Mouse (Mus musculus) heart, postnatal 10 days (tissue): ENCODE measurements around the gene Treml4. TPM values are rescaled to one million over a fixed set of nuclear protein-coding genes. Genes with fewer than 3 reads are reported as not detected.
A peak's percentile ranks its signal among the peaks of the same experiment; 100 is the strongest.

Source experiments
- DNase-seq, 2 experiments: peaks; one replicate each; pipeline ENCODE4 v3.0.0; 2021
- intact Hi-C: fragments of 180-260 bp; cut with DNase I; formaldehyde crosslinking; loops from one replicate; pipeline ENCODE4 v1.15.1; 2025
- total RNA-seq, 2 experiments: library from RNA; stranded (reverse); gene quantifications; 2 replicates each; pipeline ENCODE4 v1.2.3; 2021

Treml4 gene
- under 1 TPM; 0.14 to 0.97 TPM for total RNA-seq

- no peak for DNase-seq
- intact Hi-C loops = no loop called here
These were observed at the start of gene Treml4 for GRCm38 (mm10) chr17:48263741-48264362. TSS of gene Treml4 (plus strand) at chr17:48264295.

- intact Hi-C loops = no loop called here
These were observed 48.7 kb upstream of the Treml4 start for GRCm38 (mm10) chr17:48215429-48215828.

GRCm38 (mm10) chr17:48230680-48231079 lies 33.4 kb upstream of the Treml4 start:
- DNase-seq = no peak
- intact Hi-C loops = no loop called here

More at GRCm38 (mm10) chr17:48215429-48215828, 48.7 kb upstream of the Treml4 start:
- DNase-seq = no peak

GRCm38 (mm10) chr17:48232518-48232917 lies 31.6 kb upstream of the Treml4 start, which contains the start of gene Trem1:
TSS of gene Trem1 (plus strand) at chr17:48232768.
- intact Hi-C loops = no loop called here
- DNase-seq = no peak

- intact Hi-C loops = no loop called here
These were observed 30.3 kb upstream of the Treml4 start for GRCm38 (mm10) chr17:48233789-48234188.

GRCm38 (mm10) chr17:48234550-48234949 lies 29.5 kb upstream of the Treml4 start:
- intact Hi-C loops = no loop called here
- no peak for DNase-seq

More at GRCm38 (mm10) chr17:48233789-48234188, 30.3 kb upstream of the Treml4 start:
- no peak for DNase-seq

- intact Hi-C loops = no loop called here
These were observed 28.2 kb upstream of the Treml4 start for GRCm38 (mm10) chr17:48235773-48236370.

GRCm38 (mm10) chr17:48237621-48238020 lies 26.5 kb upstream of the Treml4 start:
- DNase-seq = no peak
- intact Hi-C loops = no loop called here

More at GRCm38 (mm10) chr17:48235773-48236370, 28.2 kb upstream of the Treml4 start:
- no peak for DNase-seq

- peak; percentile 17 to 23 for DNase-seq
- intact Hi-C loops = no loop called here
These were observed 16.7 kb upstream of the Treml4 start, which contains the start of gene Trem3 for GRCm38 (mm10) chr17:48247221-48247928. TSS of gene Trem3 (plus strand) at chr17:48247777.

GRCm38 (mm10) chr17:48249039-48249438 lies 15.1 kb upstream of the Treml4 start:
- intact Hi-C loops = no loop called here
- no peak for DNase-seq

GRCm38 (mm10) chr17:48249501-48249900 lies 14.6 kb upstream of the Treml4 start:
- DNase-seq = no peak
- intact Hi-C loops = no loop called here

- intact Hi-C loops = no loop called here
- DNase-seq = no peak
These were observed 13.5 kb upstream of the Treml4 start for GRCm38 (mm10) chr17:48250631-48251030.

GRCm38 (mm10) chr17:48256575-48256974 lies 7.5 kb upstream of the Treml4 start:
- DNase-seq = no peak
- intact Hi-C loops = no loop called here

- intact Hi-C loops = no loop called here
- DNase-seq = no peak
These were observed 2.2 kb upstream of the Treml4 start for GRCm38 (mm10) chr17:48261868-48262267.

- no peak for DNase-seq
- intact Hi-C loops = no loop called here
These were observed 567 bp downstream of the Treml4 start for GRCm38 (mm10) chr17:48264662-48265061.

- intact Hi-C loops = no loop called here
- no peak for DNase-seq
These were observed 2.0 kb downstream of the Treml4 start for GRCm38 (mm10) chr17:48266138-48266537.

- intact Hi-C loops = no loop called here
- no peak for DNase-seq
These were observed 2.7 kb downstream of the Treml4 start for GRCm38 (mm10) chr17:48266610-48267304.

GRCm38 (mm10) chr17:48267591-48267990 lies 3.5 kb downstream of the Treml4 start:
- intact Hi-C loops = no loop called here
- DNase-seq = no peak

GRCm38 (mm10) chr17:48268276-48268675 lies 4.2 kb downstream of the Treml4 start:
- intact Hi-C loops = no loop called here
- no peak for DNase-seq

- no peak for DNase-seq
- intact Hi-C loops = no loop called here
These were observed 5.7 kb downstream of the Treml4 start for GRCm38 (mm10) chr17:48269833-48270232.

GRCm38 (mm10) chr17:48272158-48272557 lies 8.1 kb downstream of the Treml4 start:
- intact Hi-C loops = no loop called here
- no peak for DNase-seq
